Mouse (Mus musculus): ENCODE measurements around the gene Tmem131. TPM values are rescaled to one million over a fixed set of nuclear protein-coding genes. Genes with fewer than 3 reads are reported as not detected.
A peak's percentile ranks its signal among the peaks of the same experiment; 100 is the strongest.

The Tmem131 gene
- polyA plus RNA-seq, 1 experiment from 2014 or later: 9.0 TPM

GRCm38 (mm10) chr1:36870518-36870917, 72.9 kb downstream of the Tmem131 start:
- ATAC-seq (replicated peaks; ENCODE audit: extremely low read depth, insufficient read depth, low FRiP score): no peak
- H3K9me3 ChIP-seq (replicated peaks; ENCODE audit: control insufficient read depth, low read length): no peaks in the 10 kb centered on the region
- H3K9ac ChIP-seq (ENCODE audit: low read length): no peak overlapping the region
- no peak overlapping the region for H3K4me3 ChIP-seq (ENCODE audit: low read length)
- no peaks in the 10 kb centered on the region for H3K27me3 ChIP-seq (ENCODE audit: control insufficient read depth, insufficient read depth, low read length)
- H3K4me2 ChIP-seq (ENCODE audit: low read depth, low read length): no peak overlapping the region
- 59% methylated on average over 1 of the region's 1 CpGs for WGBS
- H3K36me3 ChIP-seq (ENCODE audit: control insufficient read depth, insufficient read depth): peaks cover 2% of the 10 kb centered on the region; the same call in 1 of the 2 replicates
- no peak overlapping the region for H3K27ac ChIP-seq (ENCODE audit: low read length)
- peaks cover 4% of the 10 kb centered on the region; the same call in 1 of the 2 replicates for H3K4me1 ChIP-seq (ENCODE audit: control insufficient read depth, insufficient read depth, low read length)

GRCm38 (mm10) chr1:36864757-36865156, 78.7 kb downstream of the Tmem131 start:
- 0 out of 2 replicates have a peak, but pooled peaks have one; percentile 20 for ATAC-seq (replicated peaks; ENCODE audit: extremely low read depth, insufficient read depth, low FRiP score)
- no peak overlapping the region for H3K4me3 ChIP-seq (ENCODE audit: low read length)
- H3K27ac ChIP-seq (ENCODE audit: low read length): peak overlapping the region; percentile 4; the same call in 1 of the 2 replicates
- no peaks in the 10 kb centered on the region for H3K27me3 ChIP-seq (ENCODE audit: control insufficient read depth, insufficient read depth, low read length)
- no peaks in the 10 kb centered on the region; the same call in 1 of the 2 replicates for H3K36me3 ChIP-seq (ENCODE audit: control insufficient read depth, insufficient read depth)
- no peak overlapping the region for H3K4me2 ChIP-seq (ENCODE audit: low read depth, low read length)
- 61% methylated on average over 3 of the region's 3 CpGs for WGBS
- no peaks in the 10 kb centered on the region for H3K9me3 ChIP-seq (replicated peaks; ENCODE audit: control insufficient read depth, low read length)
- H3K9ac ChIP-seq (ENCODE audit: low read length): 0 out of 2 replicates have a peak overlapping the region, but pooled peaks have one; percentile 31
- peaks cover 31% of the 10 kb centered on the region for H3K4me1 ChIP-seq (ENCODE audit: control insufficient read depth, insufficient read depth, low read length)

GRCm38 (mm10) chr1:36861775-36862174, 81.7 kb downstream of the Tmem131 start:
- H3K4me2 ChIP-seq (ENCODE audit: low read depth, low read length): no peak overlapping the region
- H3K27ac ChIP-seq (ENCODE audit: low read length): peak overlapping the region; percentile 80
- 43% methylated on average over 2 of the region's 2 CpGs for WGBS
- ATAC-seq (replicated peaks; ENCODE audit: extremely low read depth, insufficient read depth, low FRiP score): peak; percentile 46; the same call in 1 of the 2 replicates
- H3K9ac ChIP-seq (ENCODE audit: low read length): no peak overlapping the region
- no peaks in the 10 kb centered on the region for H3K36me3 ChIP-seq (ENCODE audit: control insufficient read depth, insufficient read depth)
- H3K4me1 ChIP-seq (ENCODE audit: control insufficient read depth, insufficient read depth, low read length): peaks cover 35% of the 10 kb centered on the region
- no peaks in the 10 kb centered on the region for H3K27me3 ChIP-seq (ENCODE audit: control insufficient read depth, insufficient read depth, low read length)
- no peaks in the 10 kb centered on the region for H3K9me3 ChIP-seq (replicated peaks; ENCODE audit: control insufficient read depth, low read length)
- H3K4me3 ChIP-seq (ENCODE audit: low read length): no peak overlapping the region

DNA sequence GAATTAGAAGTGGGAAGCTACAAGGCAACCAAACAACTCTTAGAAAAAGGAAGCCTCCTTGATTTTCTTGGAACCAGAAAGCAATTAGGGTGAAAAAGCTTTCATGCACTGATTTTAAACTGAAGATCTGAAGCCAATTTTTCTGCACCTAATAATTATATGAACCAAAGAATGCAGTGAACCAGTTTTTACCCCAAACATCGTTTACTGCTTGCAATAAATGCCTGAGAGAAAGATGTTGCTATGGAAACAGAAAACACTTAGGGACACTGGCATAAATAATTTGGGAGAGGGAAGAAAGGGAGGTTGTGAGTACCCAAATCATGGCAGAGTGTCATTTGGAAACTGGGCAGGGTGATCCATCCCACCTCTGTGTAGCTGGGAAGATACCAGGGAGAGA, 82.6 kb downstream of the Tmem131 start:
- Histone ChIP-seq H3K9ac (ENCODE audit: low read length) (peak overlapping the region; percentile 7; the same call in 1 of the 2 replicates), H3K4me2 (ENCODE audit: low read depth, low read length) (peak overlapping the region; percentile 9; the same call in 1 of the 2 replicates), H3K9me3 (replicated peaks; ENCODE audit: control insufficient read depth, low read length) (no peaks in the 10 kb centered on the region), H3K27me3 (ENCODE audit: control insufficient read depth, insufficient read depth, low read length) (no peaks in the 10 kb centered on the region), H3K27ac (ENCODE audit: low read length) (peak overlapping the region; percentile 80), H3K4me1 (ENCODE audit: control insufficient read depth, insufficient read depth, low read length) (peaks cover 35% of the 10 kb centered on the region), H3K4me3 (ENCODE audit: low read length) (no peak overlapping the region), H3K36me3 (ENCODE audit: control insufficient read depth, insufficient read depth) (no peaks in the 10 kb centered on the region)
- WGBS: 43% methylated on average over 1 of the region's 1 CpGs
- ATAC-seq (replicated peaks; ENCODE audit: extremely low read depth, insufficient read depth, low FRiP score): no peak

GRCm38 (mm10) chr1:36860431-36860849, 83.0 kb downstream of the Tmem131 start:
- no peaks in the 10 kb centered on the region for H3K36me3 ChIP-seq (ENCODE audit: control insufficient read depth, insufficient read depth)
- H3K27me3 ChIP-seq (ENCODE audit: control insufficient read depth, insufficient read depth, low read length): no peaks in the 10 kb centered on the region
- ATAC-seq (replicated peaks; ENCODE audit: extremely low read depth, insufficient read depth, low FRiP score): peak; percentile 47
- H3K9me3 ChIP-seq (replicated peaks; ENCODE audit: control insufficient read depth, low read length): no peaks in the 10 kb centered on the region
- 23% methylated on average over 4 of the region's 4 CpGs for WGBS
- H3K4me1 ChIP-seq (ENCODE audit: control insufficient read depth, insufficient read depth, low read length): peaks cover 35% of the 10 kb centered on the region
- peak overlapping the region; percentile 7; the same call in 1 of the 2 replicates for H3K9ac ChIP-seq (ENCODE audit: low read length)
- H3K4me2 ChIP-seq (ENCODE audit: low read depth, low read length): peak overlapping the region; percentile 9; the same call in 1 of the 2 replicates
- H3K27ac ChIP-seq (ENCODE audit: low read length): peak overlapping the region; percentile 80
- H3K4me3 ChIP-seq (ENCODE audit: low read length): no peak overlapping the region

- WGBS: 89% methylated on average over 6 of the region's 6 CpGs
- H3K27ac ChIP-seq (ENCODE audit: low read length): no peak overlapping the region
- peaks cover 34% of the 10 kb centered on the region for H3K4me1 ChIP-seq (ENCODE audit: control insufficient read depth, insufficient read depth, low read length)
- ATAC-seq (replicated peaks; ENCODE audit: extremely low read depth, insufficient read depth, low FRiP score): no peak
- H3K36me3 ChIP-seq (ENCODE audit: control insufficient read depth, insufficient read depth): peaks cover 3% of the 10 kb centered on the region; the same call in 1 of the 2 replicates
- no peaks in the 10 kb centered on the region for H3K27me3 ChIP-seq (ENCODE audit: control insufficient read depth, insufficient read depth, low read length)
- no peak overlapping the region for H3K4me2 ChIP-seq (ENCODE audit: low read depth, low read length)
- H3K9ac ChIP-seq (ENCODE audit: low read length): no peak overlapping the region
- no peak overlapping the region for H3K4me3 ChIP-seq (ENCODE audit: low read length)
- no peaks in the 10 kb centered on the region for H3K9me3 ChIP-seq (replicated peaks; ENCODE audit: control insufficient read depth, low read length)
These were observed 86.4 kb downstream of the Tmem131 start for GRCm38 (mm10) chr1:36857081-36857480.

- WGBS: 91% methylated on average over 10 of the region's 10 CpGs
- Histone ChIP-seq H3K4me3 (ENCODE audit: low read length) (no peak overlapping the region), H3K27me3 (ENCODE audit: control insufficient read depth, insufficient read depth, low read length) (no peaks in the 10 kb centered on the region), H3K9me3 (replicated peaks; ENCODE audit: control insufficient read depth, low read length) (no peaks in the 10 kb centered on the region), H3K9ac (ENCODE audit: low read length) (no peak overlapping the region), H3K36me3 (ENCODE audit: control insufficient read depth, insufficient read depth) (peaks cover 3% of the 10 kb centered on the region; the same call in 1 of the 2 replicates), H3K27ac (ENCODE audit: low read length) (no peak overlapping the region), H3K4me1 (ENCODE audit: control insufficient read depth, insufficient read depth, low read length) (peaks cover 7% of the 10 kb centered on the region; the same call in 1 of the 2 replicates), H3K4me2 (ENCODE audit: low read depth, low read length) (no peak overlapping the region)
- no peak for ATAC-seq (replicated peaks; ENCODE audit: extremely low read depth, insufficient read depth, low FRiP score)
These were observed 89.2 kb downstream of the Tmem131 start for GRCm38 (mm10) chr1:36854198-36854765.

- 69% methylated on average over 6 of the region's 6 CpGs for WGBS
- Histone ChIP-seq H3K9me3 (replicated peaks; ENCODE audit: control insufficient read depth, low read length) (no peaks in the 10 kb centered on the region), H3K4me1 (ENCODE audit: control insufficient read depth, insufficient read depth, low read length) (peaks cover 11% of the 10 kb centered on the region; the same call in 1 of the 2 replicates), H3K9ac (ENCODE audit: low read length) (no peak overlapping the region), H3K4me2 (ENCODE audit: low read depth, low read length) (no peak overlapping the region), H3K27me3 (ENCODE audit: control insufficient read depth, insufficient read depth, low read length) (no peaks in the 10 kb centered on the region), H3K27ac (ENCODE audit: low read length) (no peak overlapping the region), H3K36me3 (ENCODE audit: control insufficient read depth, insufficient read depth) (peaks cover 3% of the 10 kb centered on the region; the same call in 1 of the 2 replicates), H3K4me3 (ENCODE audit: low read length) (no peak overlapping the region)
- ATAC-seq (replicated peaks; ENCODE audit: extremely low read depth, insufficient read depth, low FRiP score): no peak
These were observed 91.4 kb downstream of the Tmem131 start for GRCm38 (mm10) chr1:36852085-36852484.

DNA sequence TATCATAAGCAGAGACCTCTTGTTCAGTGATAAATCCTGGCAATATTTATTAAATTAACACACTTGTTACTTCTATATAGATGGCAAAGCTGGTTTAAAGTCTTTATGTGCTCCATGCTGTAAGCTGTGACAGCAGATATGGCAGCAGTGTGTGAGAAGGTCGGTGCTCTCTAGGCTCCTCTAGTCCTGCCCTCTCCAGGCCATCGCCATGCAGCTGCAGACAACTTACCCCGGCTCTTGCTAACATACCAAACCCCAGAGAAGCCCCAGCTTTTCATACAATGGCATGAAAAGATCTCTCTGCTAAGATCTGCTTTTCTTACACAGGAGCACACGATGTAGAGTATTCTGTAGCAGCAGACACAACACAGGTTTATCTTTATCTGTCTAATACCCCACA, 92.1 kb downstream of the Tmem131 start:
- H3K27ac ChIP-seq (ENCODE audit: low read length): no peak overlapping the region
- 72% methylated on average over 4 of the region's 4 CpGs for WGBS
- peaks cover 5% of the 10 kb centered on the region; the same call in 1 of the 2 replicates for H3K36me3 ChIP-seq (ENCODE audit: control insufficient read depth, insufficient read depth)
- H3K4me2 ChIP-seq (ENCODE audit: low read depth, low read length): no peak overlapping the region
- ATAC-seq (replicated peaks; ENCODE audit: extremely low read depth, insufficient read depth, low FRiP score): no peak
- H3K4me1 ChIP-seq (ENCODE audit: control insufficient read depth, insufficient read depth, low read length): peaks cover 11% of the 10 kb centered on the region; the same call in 1 of the 2 replicates
- H3K9me3 ChIP-seq (replicated peaks; ENCODE audit: control insufficient read depth, low read length): no peaks in the 10 kb centered on the region
- H3K27me3 ChIP-seq (ENCODE audit: control insufficient read depth, insufficient read depth, low read length): no peaks in the 10 kb centered on the region
- no peak overlapping the region for H3K9ac ChIP-seq (ENCODE audit: low read length)
- no peak overlapping the region for H3K4me3 ChIP-seq (ENCODE audit: low read length)

All from heart, embryonic 16.5 days (tissue).